Mouse (Mus musculus) neural tube, embryonic 13.5 days (tissue): ENCODE results near the gene Zfr. TPM values are rescaled to one million over a fixed set of nuclear protein-coding genes. Genes with fewer than 3 reads are reported as not detected.
A peak's percentile ranks its signal among the peaks of the same experiment; 100 is the strongest.
"Not testable (repeated sequence)": the region's sequence is repeated elsewhere in the genome, so short reads cannot be mapped to it uniquely, and the experiment has no call there.

ENCODE experiments used
- ATAC-seq: fragments of 200-750 bp; cut with Nextera tagmentation; 2 replicates; pipeline ENCODE4 v1.8.0; 2017; ENCODE audit warnings: low read depth, mild to moderate bottlenecking, moderate TSS enrichment, moderate library complexity
- H3K27ac ChIP-seq: fragments of 300-500 bp; sonication (generic); replicated peaks from 2 replicates; pipeline ENCODE4 v1.5.1; 2015; ENCODE audit warnings: moderate library complexity, mild to moderate bottlenecking, inconsistent platforms
- H3K27me3 ChIP-seq: fragments of 300-500 bp; sonication (generic); 2 replicates; pipeline ENCODE4 v1.6.1; 2015; ENCODE audit warnings: mild to moderate bottlenecking, inconsistent platforms
- H3K36me3 ChIP-seq: fragments of 300-500 bp; sonication (generic); 2 replicates; pipeline ENCODE4 v1.6.1; 2015; ENCODE audit warnings: mild to moderate bottlenecking, inconsistent platforms
- H3K4me1 ChIP-seq: fragments of 300-500 bp; sonication (generic); replicated peaks from 2 replicates; pipeline ENCODE4 v1.6.1; 2015; ENCODE audit warnings: inconsistent platforms
- H3K4me2 ChIP-seq: fragments of 300-500 bp; sonication (generic); 2 replicates; pipeline ENCODE4 v1.6.1; 2015; ENCODE audit warnings: inconsistent platforms, mild to moderate bottlenecking, moderate library complexity
- H3K4me3 ChIP-seq: fragments of 300-500 bp; sonication (generic); 2 replicates; pipeline ENCODE4 v1.5.1; 2015; ENCODE audit warnings: mild to moderate bottlenecking, inconsistent platforms
- H3K9ac ChIP-seq: fragments of 300-500 bp; sonication (generic); 2 replicates; pipeline ENCODE4 v1.6.1; 2015; ENCODE audit warnings: moderate library complexity, mild to moderate bottlenecking, inconsistent platforms
- H3K9me3 ChIP-seq: fragments of 300-500 bp; sonication (generic); 2 replicates; pipeline ENCODE4 v1.6.1; 2016; ENCODE audit warnings: inconsistent platforms
- WGBS: fragments of 180-500 bp; shearing (Covaris S2); methylation state at CpG from one replicate; pipeline ENCODE4 v1.1.7; 2015; 5-methylcytosine and 5-hydroxymethylcytosine counted together
- polyA plus RNA-seq: library from polyadenylated mRNA; unstranded; fragments of >200 nt; fragmentation: Nextera tagmentation; extraction: Ambion mirVana; gene quantifications from 2 replicates; pipeline ENCODE4 v1.2.1, GENCODE M21; 2015

Zfr gene
- polyA plus RNA-seq, 1 experiment from 2014 or later, result 129 TPM

DNA sequence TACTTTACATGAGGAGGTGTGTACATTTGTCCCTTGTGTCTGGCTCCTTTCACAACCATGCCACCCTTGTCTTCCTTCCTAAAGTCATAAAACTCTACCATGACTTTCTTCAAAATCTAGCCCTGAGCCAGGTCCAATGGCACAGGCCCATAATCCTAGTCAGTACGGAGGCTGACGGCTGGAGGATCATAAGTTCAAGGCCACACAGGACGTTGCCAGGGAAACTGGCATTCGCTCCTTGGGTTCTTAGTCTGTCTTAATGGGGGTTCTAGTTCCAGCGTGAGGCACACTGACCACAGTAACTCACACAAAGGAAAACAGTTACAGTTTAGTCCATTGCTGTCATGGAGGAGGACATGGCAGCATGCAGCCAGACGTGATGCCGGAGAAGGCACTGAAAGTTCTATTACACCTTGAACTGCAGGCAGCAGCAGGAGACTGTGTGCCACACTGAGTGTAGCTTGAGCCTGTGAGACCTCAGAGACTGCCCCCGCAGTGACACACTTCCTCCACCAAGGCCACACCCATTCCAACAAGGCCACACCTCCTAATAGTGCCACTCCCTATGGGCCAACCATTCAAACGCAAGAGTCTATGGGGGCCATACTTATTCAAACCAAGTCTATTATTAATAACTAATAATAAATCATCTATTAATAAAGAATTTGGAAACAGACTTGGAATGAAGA is 26.5 kb upstream of the Zfr start:
- peaks cover 17% of the 10 kb centered on the region for H3K4me1 ChIP-seq
- H3K36me3 ChIP-seq, result no peaks in the 10 kb centered on the region
- H3K9me3 ChIP-seq, result no peaks in the 10 kb centered on the region
- H3K9ac ChIP-seq, result no peak overlapping the region
- H3K4me2 ChIP-seq, result no peak overlapping the region
- no peak overlapping the region for H3K27ac ChIP-seq
- H3K4me3 ChIP-seq, result no peak overlapping the region
- 89% methylated on average over 9 of the region's 9 CpGs for WGBS
- H3K27me3 ChIP-seq, result no peaks in the 10 kb centered on the region
- ATAC-seq, result no peak

DNA sequence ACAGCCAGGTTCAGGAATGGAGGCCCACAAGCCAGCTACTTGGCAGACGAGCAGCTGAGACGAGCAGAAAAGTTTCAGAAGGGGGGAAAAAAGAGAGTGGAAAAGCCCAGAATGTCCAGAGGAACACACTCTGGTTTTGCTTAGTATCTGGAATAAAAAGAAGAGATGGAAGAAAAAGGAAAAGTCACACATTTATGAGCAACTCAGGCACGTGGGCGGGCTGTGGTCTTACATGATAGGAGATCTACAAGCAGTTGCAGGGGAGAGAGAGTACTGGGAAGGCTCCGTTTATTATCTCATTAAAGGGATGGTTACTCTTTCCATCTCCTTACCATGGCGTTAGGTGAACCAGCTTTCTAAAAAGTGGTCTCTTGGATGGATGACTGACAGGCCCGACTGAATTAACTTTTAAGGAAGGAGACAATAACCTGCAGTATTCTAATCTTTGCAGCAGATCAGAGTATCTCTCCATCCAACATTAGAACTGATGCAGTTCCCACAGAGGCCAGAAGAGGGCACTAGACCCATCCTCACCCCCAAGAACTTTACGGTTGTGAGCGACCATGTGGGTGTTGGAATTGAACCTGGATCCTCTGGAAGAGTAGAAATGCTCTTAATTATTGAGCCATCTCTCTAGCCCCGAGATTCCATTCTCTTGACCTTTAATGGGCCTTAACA is 25.7 kb upstream of the Zfr start:
- WGBS, result 66% methylated on average over 10 of the region's 10 CpGs
- Histone ChIP-seq H3K4me1 (peaks cover 17% of the 10 kb centered on the region), H3K27me3 (no peaks in the 10 kb centered on the region), H3K27ac (no peak overlapping the region), H3K4me2 (no peak overlapping the region), H3K9me3 (peaks cover under 1% of the 10 kb centered on the region; the same call in 1 of the 2 replicates), H3K4me3 (no peak overlapping the region), H3K9ac (no peak overlapping the region), H3K36me3 (no peaks in the 10 kb centered on the region)
- ATAC-seq, result no peak

- Histone ChIP-seq H3K4me1 (peaks cover 17% of the 10 kb centered on the region), H3K4me2 (peak overlapping the region; percentile 21), H3K9me3 (peaks cover 6% of the 10 kb centered on the region), H3K36me3 (no peaks in the 10 kb centered on the region), H3K27me3 (no peaks in the 10 kb centered on the region), H3K27ac (peak overlapping the region; percentile 89), H3K9ac (peak overlapping the region; percentile 38; the same call in 1 of the 2 replicates), H3K4me3 (no peak overlapping the region)
- WGBS, result 48% methylated on average over 25 of the region's 25 CpGs
- ATAC-seq, result peak; percentile 95
Measured at GRCm38 (mm10) chr15:12093026-12093960, 24.3 kb upstream of the Zfr start.

GRCm38 (mm10) chr15:12093961-12094566 is 23.6 kb upstream of the Zfr start:
- peak; percentile 51 for ATAC-seq
- 58% methylated on average over 4 of the region's 4 CpGs for WGBS

DNA sequence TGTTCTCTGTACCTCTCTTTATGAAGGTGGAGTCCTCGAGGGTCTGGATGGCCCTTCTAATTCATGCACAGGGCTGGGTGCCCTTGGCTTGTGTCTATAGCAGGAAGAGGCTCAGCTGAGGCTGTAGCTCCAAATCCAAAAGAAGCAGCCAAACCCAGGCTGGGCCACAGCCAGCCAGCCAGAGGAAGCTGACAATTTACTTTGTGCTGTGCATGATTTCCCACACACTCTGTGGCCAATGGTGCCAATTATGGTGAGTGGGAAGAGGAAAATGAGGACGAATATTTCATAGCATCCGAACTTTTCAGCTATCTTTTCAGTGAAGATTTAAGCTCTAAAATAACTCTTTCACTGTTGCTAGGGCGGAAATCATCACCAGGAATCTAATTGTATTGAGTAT is 21.2 kb upstream of the Zfr start:
- Histone ChIP-seq H3K27me3 (no peaks in the 10 kb centered on the region), H3K4me1 (peaks cover 17% of the 10 kb centered on the region), H3K9ac (no peak overlapping the region), H3K36me3 (no peaks in the 10 kb centered on the region), H3K9me3 (peaks cover 6% of the 10 kb centered on the region), H3K27ac (no peak overlapping the region), H3K4me3 (no peak overlapping the region), H3K4me2 (no peak overlapping the region)
- WGBS, result 82% methylated on average over 4 of the region's 4 CpGs
- ATAC-seq, result no peak

More at GRCm38 (mm10) chr15:12093961-12094566, 23.6 kb upstream of the Zfr start:
- Histone ChIP-seq H3K9ac (0 out of 2 replicates have a peak overlapping the region, but pooled peaks have one; percentile 38), H3K9me3 (peaks cover 6% of the 10 kb centered on the region), H3K27ac (peak overlapping the region; percentile 89), H3K36me3 (no peaks in the 10 kb centered on the region), H3K4me1 (peaks cover 17% of the 10 kb centered on the region), H3K4me2 (peak overlapping the region; percentile 21), H3K27me3 (no peaks in the 10 kb centered on the region), H3K4me3 (no peak overlapping the region)

DNA sequence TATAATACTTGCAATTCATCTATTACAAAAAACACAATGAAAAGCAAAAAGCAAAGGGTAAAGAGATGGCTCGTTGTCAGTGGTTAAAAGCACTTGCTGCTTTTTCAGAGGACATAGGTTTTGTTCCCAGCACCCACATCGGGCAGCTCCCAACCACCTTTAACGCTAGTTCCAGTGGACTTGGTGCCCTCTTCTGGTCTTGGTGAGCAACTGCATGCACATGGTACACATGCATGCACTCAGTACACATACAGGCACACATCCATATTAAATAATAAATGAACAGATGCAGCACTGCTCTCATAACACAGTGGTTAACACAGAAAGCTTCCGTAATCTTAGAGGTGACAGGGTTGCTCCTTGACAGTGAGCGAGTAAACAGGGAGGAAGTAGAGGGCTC is 20.3 kb upstream of the Zfr start:
- H3K36me3 ChIP-seq, result no peaks in the 10 kb centered on the region
- no peak overlapping the region for H3K4me2 ChIP-seq
- no peaks in the 10 kb centered on the region for H3K27me3 ChIP-seq
- peaks cover 6% of the 10 kb centered on the region for H3K9me3 ChIP-seq
- H3K4me1 ChIP-seq, result peaks cover 17% of the 10 kb centered on the region
- no peak for ATAC-seq
- no peak overlapping the region for H3K9ac ChIP-seq
- 92% methylated on average over 5 of the region's 5 CpGs for WGBS
- no peak overlapping the region for H3K4me3 ChIP-seq
- no peak overlapping the region for H3K27ac ChIP-seq

DNA sequence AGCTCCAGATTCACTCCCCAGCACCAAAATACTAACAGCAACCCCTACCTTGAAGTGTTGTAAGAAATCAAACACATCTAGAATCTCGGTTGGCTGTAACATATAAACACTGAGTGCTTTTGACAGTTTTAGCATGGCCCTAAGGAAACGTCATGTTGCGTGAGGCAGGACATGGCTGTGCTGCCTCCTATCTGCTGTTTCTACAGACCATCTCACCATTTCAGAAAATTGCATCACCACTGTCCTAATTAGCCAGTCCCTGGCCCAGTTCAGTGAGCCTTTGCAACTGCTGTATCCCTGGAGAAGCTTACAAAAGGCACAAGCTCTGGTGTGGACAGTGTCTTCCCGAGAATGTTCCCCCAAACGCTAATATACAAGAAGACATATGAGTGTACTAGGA is 16.7 kb upstream of the Zfr start:
- no peak for ATAC-seq
- no peak overlapping the region for H3K27ac ChIP-seq
- H3K4me1 ChIP-seq, result no peaks in the 10 kb centered on the region
- H3K9me3 ChIP-seq, result peaks cover 6% of the 10 kb centered on the region
- H3K4me2 ChIP-seq, result no peak overlapping the region
- 85% methylated on average over 5 of the region's 5 CpGs for WGBS
- H3K27me3 ChIP-seq, result no peaks in the 10 kb centered on the region
- no peak overlapping the region for H3K9ac ChIP-seq
- no peak overlapping the region for H3K4me3 ChIP-seq
- no peaks in the 10 kb centered on the region for H3K36me3 ChIP-seq

DNA sequence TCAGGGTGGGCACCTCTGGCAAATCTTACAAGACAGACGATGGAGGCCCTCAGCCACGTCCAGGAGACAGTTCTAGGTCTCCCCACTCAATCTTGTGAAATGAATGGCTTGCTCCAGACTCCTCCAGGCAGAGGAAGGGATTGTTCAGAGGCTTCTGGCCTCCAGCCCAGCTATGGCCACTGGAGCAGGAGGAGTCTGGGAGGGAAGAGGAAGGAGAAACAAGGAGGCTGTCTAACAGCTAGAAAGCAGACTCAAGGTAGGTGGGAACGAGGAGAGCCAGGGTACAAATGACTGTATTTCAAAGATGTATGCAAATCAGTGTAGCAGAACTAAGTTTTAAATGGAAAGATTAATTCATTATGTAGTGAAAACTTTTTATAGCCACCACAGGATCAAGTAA is 13.9 kb upstream of the Zfr start:
- Histone ChIP-seq H3K4me1 (no peaks in the 10 kb centered on the region), H3K9me3 (no peaks in the 10 kb centered on the region), H3K9ac (no peak overlapping the region), H3K4me2 (no peak overlapping the region), H3K36me3 (no peaks in the 10 kb centered on the region), H3K27me3 (no peaks in the 10 kb centered on the region), H3K4me3 (no peak overlapping the region), H3K27ac (no peak overlapping the region)
- WGBS, result 69% methylated on average over 3 of the region's 3 CpGs
- no peak for ATAC-seq

GRCm38 (mm10) chr15:12104827-12105226 is 12.8 kb upstream of the Zfr start:
- no peaks in the 10 kb centered on the region for H3K9me3 ChIP-seq
- no peak overlapping the region for H3K4me3 ChIP-seq
- no peaks in the 10 kb centered on the region for H3K36me3 ChIP-seq
- no peaks in the 10 kb centered on the region for H3K27me3 ChIP-seq
- H3K27ac ChIP-seq, result no peak overlapping the region
- no peaks in the 10 kb centered on the region for H3K4me1 ChIP-seq
- no peak for ATAC-seq
- WGBS, result 89% methylated on average over 2 of the region's 2 CpGs
- no peak overlapping the region for H3K9ac ChIP-seq
- H3K4me2 ChIP-seq, result no peak overlapping the region

GRCm38 (mm10) chr15:12106430-12106829 is 11.2 kb upstream of the Zfr start:
- Histone ChIP-seq H3K27me3 (no peaks in the 10 kb centered on the region), H3K4me3 (no peak overlapping the region), H3K36me3 (no peaks in the 10 kb centered on the region), H3K9ac (no peak overlapping the region), H3K27ac (no peak overlapping the region), H3K9me3 (no peaks in the 10 kb centered on the region), H3K4me2 (no peak overlapping the region), H3K4me1 (no peaks in the 10 kb centered on the region)
- WGBS, result 91% methylated on average over 12 of the region's 12 CpGs
- ATAC-seq, result no peak

DNA sequence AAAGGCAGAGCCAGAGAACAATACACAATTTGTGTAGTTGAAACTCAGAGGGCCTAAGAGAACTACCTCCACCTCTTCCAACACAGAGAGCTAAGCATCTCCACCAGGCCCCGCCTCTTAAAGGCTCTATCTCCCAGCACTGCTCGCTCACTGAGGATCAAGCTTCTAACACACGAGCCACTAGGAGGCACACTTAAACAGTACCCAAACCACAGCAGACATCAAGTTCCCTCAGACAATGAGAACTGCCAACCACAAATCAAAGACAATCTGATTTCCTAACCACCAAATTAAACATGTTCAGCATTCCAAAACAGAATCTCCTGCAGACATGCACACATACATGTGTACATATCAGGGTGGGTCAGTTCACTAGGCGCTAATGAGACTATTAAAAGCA is 9.4 kb upstream of the Zfr start:
- WGBS, result 77% methylated on average over 4 of the region's 4 CpGs

GRCm38 (mm10) chr15:12108922-12109321 is 8.7 kb upstream of the Zfr start:
- H3K4me3 ChIP-seq, H3K4me1 ChIP-seq, H3K9me3 ChIP-seq, H3K4me2 ChIP-seq, H3K27me3 ChIP-seq, H3K9ac ChIP-seq, ATAC-seq, H3K36me3 ChIP-seq, H3K27ac ChIP-seq: not testable (repeated sequence)
- WGBS, result 82% methylated on average over 3 of the region's 3 CpGs

More for the DNA sequence above, 9.4 kb upstream of the Zfr start:
- no peak overlapping the region for H3K4me3 ChIP-seq
- no peaks in the 10 kb centered on the region for H3K36me3 ChIP-seq
- no peak for ATAC-seq
- no peaks in the 10 kb centered on the region for H3K4me1 ChIP-seq
- H3K9me3 ChIP-seq, result no peaks in the 10 kb centered on the region
- H3K9ac ChIP-seq, result no peak overlapping the region
- no peak overlapping the region for H3K27ac ChIP-seq
- no peak overlapping the region for H3K4me2 ChIP-seq
- no peaks in the 10 kb centered on the region for H3K27me3 ChIP-seq
